ENCODE assay signal across 12 mouse cellular contexts in the genomic region with DNA sequence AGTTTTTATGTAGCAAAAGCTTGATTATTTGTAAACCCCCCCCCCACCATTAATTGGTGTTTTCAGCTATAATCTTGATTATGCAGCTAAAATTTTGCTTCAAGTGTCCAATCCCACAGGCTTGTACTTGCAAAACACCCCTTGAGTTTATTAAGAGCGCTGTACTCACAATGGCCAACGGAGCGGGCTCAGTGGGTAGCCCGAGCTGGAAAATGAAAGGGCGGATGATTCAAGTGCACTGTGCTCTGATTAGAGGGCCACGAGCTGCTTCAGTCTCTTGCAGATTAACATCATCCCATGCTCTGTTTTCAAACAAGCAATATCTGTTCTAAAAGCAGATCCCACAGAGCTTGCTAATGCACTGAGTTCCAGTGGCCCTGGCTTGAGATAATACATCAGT.
"Had no signal": no experiment of that assay in that cellular context is flagged by ENCODE, and none has a peak within 500 bp of the region (broad histone marks: within the 10 kb centered on the region; RNA-seq: fewer than 3 reads in every experiment).

No protein-coding gene starts in this region.

- ATAC-seq: midbrain, embryonic 13.5 days had no signal

- H3K9ac ChIP-seq: kidney, embryonic 15.5 days; liver, embryonic 13.5 days; midbrain, embryonic 13.5 days had no signal

- H3K4me2 ChIP-seq: kidney, embryonic 15.5 days; liver, embryonic 13.5 days; midbrain, embryonic 13.5 days had no signal

- H3K9me3 ChIP-seq: kidney, embryonic 15.5 days; liver, embryonic 13.5 days; midbrain, embryonic 13.5 days had no signal

- H3K4me3 ChIP-seq: kidney, embryonic 15.5 days; left cerebral cortex, adult 2 months; liver, embryonic 13.5 days; midbrain, embryonic 13.5 days had no signal

- H3K36me3 ChIP-seq: kidney, embryonic 15.5 days; liver, embryonic 13.5 days; midbrain, embryonic 13.5 days had no signal

- H3K27me3 ChIP-seq: kidney, embryonic 15.5 days; liver, embryonic 13.5 days; midbrain, embryonic 13.5 days had no signal

- DNase-seq: kidney, postnatal 10 days; kidney, postnatal 36 days; layer of hippocampus, postnatal 36 days; liver, embryonic 13.5 days; lung, adult 2 months; lung, postnatal 14 days; lung, postnatal 4 days; thymus, adult 18-20 months; thymus, postnatal 36 days had no signal

- H3K27ac ChIP-seq: kidney, embryonic 15.5 days; left cerebral cortex, adult 2 months; liver, embryonic 13.5 days; midbrain, embryonic 13.5 days had no signal

- H3K4me1 ChIP-seq: midbrain, embryonic 13.5 days had no signal
